Mouse (Mus musculus) left cerebral cortex, adult 8-10 months (tissue): Measurements from ENCODE around the gene C1qtnf12. TPM values are rescaled to one million over a fixed set of nuclear protein-coding genes. Genes with fewer than 3 reads are reported as not detected.

Experiments used
- DNase-seq, 2 experiments: peaks; one replicate each; pipeline ENCODE4 v3.0.0; 2022; ENCODE audit warnings: low spot score in 2 of 2
- total RNA-seq, 4 experiments: library from RNA; stranded (reverse); gene quantifications; 2 replicates each; pipeline ENCODE4 v1.2.4; 2022

The C1qtnf12 gene
- total RNA-seq, 4 experiments from 2014 or later: 16.0 to 26.1 (median 23.8) TPM

DNA sequence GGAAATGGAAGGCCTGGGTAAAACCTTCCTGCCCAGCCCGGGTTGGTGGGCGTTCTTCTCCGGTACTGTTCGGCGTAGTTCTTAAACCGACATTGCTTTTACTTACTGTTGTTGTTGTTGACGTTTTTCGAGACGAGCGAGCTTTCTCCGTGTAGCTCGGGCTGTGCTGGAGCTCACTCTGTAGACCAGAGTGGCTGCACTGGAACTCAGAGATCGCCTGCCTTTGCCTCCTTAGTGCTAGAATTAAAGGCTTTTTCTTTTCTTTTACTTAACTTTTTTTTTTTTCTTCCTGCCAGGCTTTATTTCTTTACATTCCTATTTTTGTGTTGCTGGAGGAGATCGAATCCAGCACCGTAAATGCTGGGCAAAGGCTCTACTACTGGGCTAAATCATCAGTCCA, 31.5 kb downstream of the C1qtnf12 start:
- no peak for DNase-seq

DNA sequence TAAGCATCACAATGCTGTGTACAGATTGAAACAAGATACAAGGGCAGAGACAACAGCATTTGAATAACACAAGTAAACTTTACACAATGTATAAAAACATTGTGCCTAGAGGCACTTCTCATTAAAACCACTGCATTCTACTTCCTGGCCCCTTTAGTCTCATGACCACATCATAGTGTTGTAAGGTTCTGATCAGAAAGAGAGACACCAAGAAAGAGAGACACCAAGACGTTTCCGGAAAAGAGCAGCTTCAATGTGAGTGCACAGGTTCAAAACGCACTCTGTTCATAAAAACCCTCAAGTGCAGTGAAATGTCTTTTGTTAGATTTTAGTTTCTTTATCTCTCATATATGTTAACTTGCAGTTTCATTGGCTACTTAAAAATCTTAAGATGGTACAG, 42.0 kb downstream of the C1qtnf12 start:
- no peak for DNase-seq

DNA sequence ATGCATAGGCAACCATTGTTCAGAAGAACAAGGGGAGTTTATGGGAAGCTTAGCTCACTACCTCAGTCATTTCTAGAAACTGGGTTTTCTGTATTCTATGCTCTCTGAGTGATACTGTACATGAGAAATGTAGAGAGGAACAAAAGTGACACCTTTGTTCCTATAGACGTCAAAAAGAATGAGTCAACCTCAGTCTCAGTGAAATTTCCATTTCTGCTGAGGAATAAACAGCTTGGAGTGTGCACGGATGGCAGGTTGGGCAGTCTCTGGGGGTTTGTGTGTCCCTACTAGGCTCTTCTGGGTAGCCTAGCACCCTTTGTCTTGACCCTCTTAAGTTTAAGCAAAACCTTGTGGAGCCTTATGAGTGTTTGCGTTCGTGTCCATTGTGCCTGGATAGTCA, 46.3 kb downstream of the C1qtnf12 start:
- DNase-seq: no peak

DNA sequence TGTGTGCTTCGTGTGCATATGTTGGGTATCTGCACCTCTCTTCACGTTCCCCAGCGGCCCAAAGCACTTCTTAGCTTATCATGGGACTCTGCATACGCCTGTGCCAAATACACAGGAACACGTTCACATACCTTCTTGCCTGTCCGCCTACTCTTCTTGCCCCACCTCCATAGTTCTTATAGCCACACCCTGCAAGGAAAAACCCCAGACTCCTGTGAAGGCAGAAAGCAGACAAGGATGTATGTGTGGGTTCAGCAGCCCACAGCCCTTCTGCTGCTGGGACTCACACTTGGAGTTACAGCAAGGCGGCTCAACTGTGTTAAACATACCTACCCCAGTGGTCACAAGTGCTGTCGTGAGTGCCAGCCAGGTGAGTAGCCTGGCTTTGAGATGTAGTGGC, 51.5 kb downstream of the C1qtnf12 start, which contains the start of gene Tnfrsf4:
Tnfrsf4 (plus strand) TSS at position 207 of the 400 bp plus-strand sequence.
- peak in 1 of 2 experiments; percentile 73 for DNase-seq

DNA sequence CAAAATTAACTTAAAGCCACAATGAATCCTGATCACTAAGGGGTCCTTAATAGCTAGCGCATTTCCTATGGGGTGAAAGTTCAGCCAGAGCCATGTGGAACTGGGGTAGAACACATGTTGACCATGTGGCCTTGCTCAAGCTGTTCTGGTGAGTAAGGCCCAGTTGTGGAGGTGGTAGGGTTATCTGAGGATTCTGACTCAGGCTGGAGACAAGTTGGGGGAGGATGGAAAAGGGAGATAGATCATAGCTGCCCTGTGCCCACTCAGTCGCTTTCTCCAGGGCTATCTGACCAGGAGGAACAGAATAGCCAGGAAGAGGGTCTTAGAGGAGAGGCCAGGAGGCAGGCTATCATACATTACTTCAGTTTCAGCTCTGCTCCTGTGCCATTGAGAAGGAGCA, 52.3 kb downstream of the C1qtnf12 start:
- no peak for DNase-seq

Other genes with a start within 250 kb of the C1qtnf12 start
- gene Tmem240, start 227.5 kb upstream of the C1qtnf12 start, total RNA-seq: 10 to 100 TPM; 43.9 to 53.3 (median 48.9) TPM
- 10 to 100 TPM; 41.3 to 55.7 (median 51.1) TPM for gene Atad3a, start 201.2 kb upstream of the C1qtnf12 start, total RNA-seq
- gene Vwa1, start 187.6 kb upstream of the C1qtnf12 start, total RNA-seq: 10 to 100 TPM; 14.0 to 14.9 (median 14.4) TPM
- 10 to 100 TPM; 35.4 to 43.6 (median 36.6) TPM for gene Tmem88b, start 176.4 kb upstream of the C1qtnf12 start, total RNA-seq
- under 1 TPM in 1 of 4 experiments, not detected in 3; 0.35 TPM for gene Ankrd65, start 171.9 kb upstream of the C1qtnf12 start, total RNA-seq
- gene Mrpl20, start 159.4 kb upstream of the C1qtnf12 start, total RNA-seq: 10 to 100 TPM; 75.3 to 87.1 (median 84.7) TPM
- 10 to 100 TPM; 54.7 to 60.9 (median 57.6) TPM for gene Ccnl2, start 149.8 kb upstream of the C1qtnf12 start, total RNA-seq
- 100 to 1,000 TPM; 101 to 109 (median 102) TPM for gene Aurkaip1, start 131.0 kb upstream of the C1qtnf12 start, total RNA-seq
- 10 to 100 TPM in 1 of 4 experiments, 1 to 10 TPM in 3; 8.9 to 10.3 (median 9.3) TPM for gene Mxra8, start 122.6 kb upstream of the C1qtnf12 start, total RNA-seq
- gene Dvl1, start 114.9 kb upstream of the C1qtnf12 start, total RNA-seq: 10 to 100 TPM; 81.1 to 86.5 (median 81.4) TPM
- under 1 TPM in 2 of 4 experiments, not detected in 2; 0.30 to 0.39 TPM for gene Tas1r3, start 99.0 kb upstream of the C1qtnf12 start, total RNA-seq
- 10 to 100 TPM; 30.1 to 48.4 (median 33.7) TPM for gene Cptp, start 92.9 kb upstream of the C1qtnf12 start, total RNA-seq
- 10 to 100 TPM; 26.8 to 32.6 (median 30.0) TPM for gene Ints11, start 92.8 kb upstream of the C1qtnf12 start, total RNA-seq
- 10 to 100 TPM; 49.0 to 65.6 (median 58.5) TPM for gene Pusl1, start 70.5 kb upstream of the C1qtnf12 start, total RNA-seq
- 100 to 1,000 TPM; 108 to 128 (median 122) TPM for gene Acap3, start 70.5 kb upstream of the C1qtnf12 start, total RNA-seq
- 10 to 100 TPM; 57.7 to 67.6 (median 65.2) TPM for gene Ube2j2, start 18.5 kb upstream of the C1qtnf12 start, total RNA-seq
- 10 to 100 TPM in 2 of 4 experiments, 1 to 10 TPM in 2; 9.3 to 12.6 (median 10.5) TPM for gene B3galt6, start 30.3 kb downstream of the C1qtnf12 start, total RNA-seq
- gene Sdf4, start 30.6 kb downstream of the C1qtnf12 start, total RNA-seq: 100 to 1,000 TPM; 206 to 235 (median 221) TPM
- gene Tnfrsf4, start 51.5 kb downstream of the C1qtnf12 start, total RNA-seq: 1 to 10 TPM in 3 of 4 experiments, under 1 TPM in 1; 0.91 to 3.5 (median 1.5) TPM
- not detected for gene Tnfrsf18, start 63.8 kb downstream of the C1qtnf12 start, total RNA-seq
- gene Ttll10, start 97.1 kb downstream of the C1qtnf12 start, total RNA-seq: under 1 TPM; 0.30 to 0.64 (median 0.44) TPM
- gene 9430015G10Rik, start 147.7 kb downstream of the C1qtnf12 start, total RNA-seq: 10 to 100 TPM; 28.4 to 30.7 (median 29.0) TPM
- under 1 TPM; 0.49 to 0.72 (median 0.60) TPM for gene Rnf223, start 168.2 kb downstream of the C1qtnf12 start, total RNA-seq
- gene Agrn, start 235.2 kb downstream of the C1qtnf12 start, total RNA-seq: 100 to 1,000 TPM; 117 to 126 (median 122) TPM
- 1 to 10 TPM; 1.2 to 3.3 (median 2.4) TPM for gene Isg15, start 238.5 kb downstream of the C1qtnf12 start, total RNA-seq
- gene AW011738, start 241.0 kb downstream of the C1qtnf12 start, total RNA-seq: 1 to 10 TPM; 5.9 to 7.5 (median 7.0) TPM